Mouse (Mus musculus): ENCODE measurements around the gene Ndufs6. TPM values are rescaled to one million over a fixed set of nuclear protein-coding genes. Genes with fewer than 3 reads are reported as not detected.

Ndufs6 gene
- polyA plus RNA-seq (2012; rRNA removed): 137 and 150 TPM in 2 replicates

GRCm38 (mm10) chr13:73327827-73328698 is at the start of gene Ndufs6, which contains the start of gene Mrpl36:
Ndufs6 (minus strand) TSS chr13:73328542.
Mrpl36 (plus strand) TSS chr13:73328513.
- TF ChIP-seq CTCF (IDR thresholded peaks at IDR 0.05; ENCODE audit: control insufficient read depth, insufficient read depth, insufficient replicate concordance, low read depth, low read length) (no peak), POLR2A (IDR thresholded peaks at IDR 0.05; ENCODE audit: control insufficient read depth, low read depth, low read length) (peak; percentile 87)
- Histone ChIP-seq H3K27ac (ENCODE audit: control insufficient read depth, insufficient read depth, low read depth, low read length) (peak within 1 kb of the TSS; percentile 92), H3K27me3 (ENCODE audit: control insufficient read depth, insufficient read depth, low read length) (no peaks in the 10 kb centered on the region), H3K36me3 (ENCODE audit: control insufficient read depth, insufficient read depth, low read length) (peaks cover 1% of the 10 kb centered on the region; the same call in 1 of the 2 replicates), H3K4me1 (ENCODE audit: control insufficient read depth, insufficient read depth, low read length) (peaks cover 9% of the 10 kb centered on the region), H3K4me3 (ENCODE audit: control insufficient read depth, low read depth, low read length) (peak within 1 kb of the TSS; percentile 99)

- TF ChIP-seq CTCF (IDR thresholded peaks at IDR 0.05; ENCODE audit: control insufficient read depth, insufficient read depth, insufficient replicate concordance, low read depth, low read length): no peak
- no peak for TF ChIP-seq POLR2A (IDR thresholded peaks at IDR 0.05; ENCODE audit: control insufficient read depth, low read depth, low read length)
- H3K27me3 ChIP-seq (ENCODE audit: control insufficient read depth, insufficient read depth, low read length): no peaks in the 10 kb centered on the region
- H3K4me3 ChIP-seq (ENCODE audit: control insufficient read depth, low read depth, low read length): no peak overlapping the region
Measured at GRCm38 (mm10) chr13:73377637-73378036, 49.3 kb upstream of the Ndufs6 start.

GRCm38 (mm10) chr13:73374612-73375011 is 46.3 kb upstream of the Ndufs6 start:
- Histone ChIP-seq H3K4me3 (ENCODE audit: control insufficient read depth, low read depth, low read length) (no peak overlapping the region), H3K36me3 (ENCODE audit: control insufficient read depth, insufficient read depth, low read length) (no peaks in the 10 kb centered on the region), H3K27me3 (ENCODE audit: control insufficient read depth, insufficient read depth, low read length) (no peaks in the 10 kb centered on the region), H3K4me1 (ENCODE audit: control insufficient read depth, insufficient read depth, low read length) (no peaks in the 10 kb centered on the region), H3K27ac (ENCODE audit: control insufficient read depth, insufficient read depth, low read depth, low read length) (no peak overlapping the region)
- TF ChIP-seq POLR2A (IDR thresholded peaks at IDR 0.05; ENCODE audit: control insufficient read depth, low read depth, low read length) (no peak), CTCF (IDR thresholded peaks at IDR 0.05; ENCODE audit: control insufficient read depth, insufficient read depth, insufficient replicate concordance, low read depth, low read length) (no peak)

More at GRCm38 (mm10) chr13:73377637-73378036, 49.3 kb upstream of the Ndufs6 start:
- Histone ChIP-seq H3K36me3 (ENCODE audit: control insufficient read depth, insufficient read depth, low read length) (no peaks in the 10 kb centered on the region), H3K4me1 (ENCODE audit: control insufficient read depth, insufficient read depth, low read length) (no peaks in the 10 kb centered on the region), H3K27ac (ENCODE audit: control insufficient read depth, insufficient read depth, low read depth, low read length) (no peak overlapping the region)

GRCm38 (mm10) chr13:73373367-73373766 is 45.0 kb upstream of the Ndufs6 start:
- no peak overlapping the region for H3K4me3 ChIP-seq (ENCODE audit: control insufficient read depth, low read depth, low read length)
- TF ChIP-seq POLR2A (IDR thresholded peaks at IDR 0.05; ENCODE audit: control insufficient read depth, low read depth, low read length) (no peak), CTCF (IDR thresholded peaks at IDR 0.05; ENCODE audit: control insufficient read depth, insufficient read depth, insufficient replicate concordance, low read depth, low read length) (no peak)
- H3K36me3 ChIP-seq (ENCODE audit: control insufficient read depth, insufficient read depth, low read length): no peaks in the 10 kb centered on the region
- no peak overlapping the region for H3K27ac ChIP-seq (ENCODE audit: control insufficient read depth, insufficient read depth, low read depth, low read length)
- H3K27me3 ChIP-seq (ENCODE audit: control insufficient read depth, insufficient read depth, low read length): no peaks in the 10 kb centered on the region
- no peaks in the 10 kb centered on the region for H3K4me1 ChIP-seq (ENCODE audit: control insufficient read depth, insufficient read depth, low read length)

GRCm38 (mm10) chr13:73357106-73357505 is 28.8 kb upstream of the Ndufs6 start:
- no peak for TF ChIP-seq POLR2A (IDR thresholded peaks at IDR 0.05; ENCODE audit: control insufficient read depth, low read depth, low read length)
- TF ChIP-seq CTCF (IDR thresholded peaks at IDR 0.05; ENCODE audit: control insufficient read depth, insufficient read depth, insufficient replicate concordance, low read depth, low read length): no peak
- Histone ChIP-seq H3K27ac (ENCODE audit: control insufficient read depth, insufficient read depth, low read depth, low read length) (no peak overlapping the region), H3K27me3 (ENCODE audit: control insufficient read depth, insufficient read depth, low read length) (no peaks in the 10 kb centered on the region), H3K36me3 (ENCODE audit: control insufficient read depth, insufficient read depth, low read length) (no peaks in the 10 kb centered on the region), H3K4me1 (ENCODE audit: control insufficient read depth, insufficient read depth, low read length) (no peaks in the 10 kb centered on the region), H3K4me3 (ENCODE audit: control insufficient read depth, low read depth, low read length) (no peak overlapping the region)

GRCm38 (mm10) chr13:73352491-73352890 is 24.1 kb upstream of the Ndufs6 start:
- TF ChIP-seq CTCF (IDR thresholded peaks at IDR 0.05; ENCODE audit: control insufficient read depth, insufficient read depth, insufficient replicate concordance, low read depth, low read length) (no peak), POLR2A (IDR thresholded peaks at IDR 0.05; ENCODE audit: control insufficient read depth, low read depth, low read length) (no peak)
- H3K4me1 ChIP-seq (ENCODE audit: control insufficient read depth, insufficient read depth, low read length): no peaks in the 10 kb centered on the region
- no peak overlapping the region for H3K27ac ChIP-seq (ENCODE audit: control insufficient read depth, insufficient read depth, low read depth, low read length)
- no peaks in the 10 kb centered on the region for H3K27me3 ChIP-seq (ENCODE audit: control insufficient read depth, insufficient read depth, low read length)
- H3K4me3 ChIP-seq (ENCODE audit: control insufficient read depth, low read depth, low read length): no peak overlapping the region; the same call in 1 of the 2 replicates
- H3K36me3 ChIP-seq (ENCODE audit: control insufficient read depth, insufficient read depth, low read length): no peaks in the 10 kb centered on the region

GRCm38 (mm10) chr13:73351910-73352309 is 23.6 kb upstream of the Ndufs6 start:
- Histone ChIP-seq H3K4me3 (ENCODE audit: control insufficient read depth, low read depth, low read length) (no peak overlapping the region), H3K36me3 (ENCODE audit: control insufficient read depth, insufficient read depth, low read length) (no peaks in the 10 kb centered on the region), H3K4me1 (ENCODE audit: control insufficient read depth, insufficient read depth, low read length) (no peaks in the 10 kb centered on the region), H3K27me3 (ENCODE audit: control insufficient read depth, insufficient read depth, low read length) (no peaks in the 10 kb centered on the region), H3K27ac (ENCODE audit: control insufficient read depth, insufficient read depth, low read depth, low read length) (no peak overlapping the region)
- no peak for TF ChIP-seq CTCF (IDR thresholded peaks at IDR 0.05; ENCODE audit: control insufficient read depth, insufficient read depth, insufficient replicate concordance, low read depth, low read length)
- no peak for TF ChIP-seq POLR2A (IDR thresholded peaks at IDR 0.05; ENCODE audit: control insufficient read depth, low read depth, low read length)
